Mouse (Mus musculus) myocyte (in vitro differentiated cells): ENCODE data around the gene Twsg1.

ENCODE experiments used
- E2F4 ChIP-seq: IDR thresholded peaks from one replicate; pipeline ENCODE4 v1.6.1; 2011; ENCODE audit warnings: mild to moderate bottlenecking, control low read depth, moderate library complexity; ENCODE audit not compliant: insufficient read depth
- MAX ChIP-seq: IDR thresholded peaks from one replicate; pipeline ENCODE4 v1.6.1; 2011; ENCODE audit warnings: low read depth, mild to moderate bottlenecking, control low read depth
- POLR2A ChIP-seq: IDR thresholded peaks from one replicate; pipeline ENCODE4 v1.6.1; 2011; ENCODE audit warnings: low read depth, mild to moderate bottlenecking, control low read depth, moderate library complexity; ENCODE audit not compliant: insufficient read length
- POLR2AphosphoS2 ChIP-seq: IDR thresholded peaks from one replicate; pipeline ENCODE4 v1.6.1; 2011; ENCODE audit warnings: low read depth, control low read depth; ENCODE audit not compliant: insufficient read length
- TCF12 ChIP-seq: IDR thresholded peaks from one replicate; pipeline ENCODE4 v1.6.1; 2011; ENCODE audit warnings: mild to moderate bottlenecking, control low read depth; ENCODE audit not compliant: poor library complexity, insufficient read depth, severe bottlenecking
- USF1 ChIP-seq: IDR thresholded peaks from one replicate; pipeline ENCODE4 v1.6.1; 2011; ENCODE audit warnings: low read depth, mild to moderate bottlenecking, control low read depth, moderate library complexity

GRCm38 (mm10) chr17:65873834-65874233 is 77.2 kb downstream of the Twsg1 start:
- no peak for TF ChIP-seq POLR2A
- TF ChIP-seq MAX = no peak
- no peak for TF ChIP-seq TCF12
- no peak for TF ChIP-seq POLR2AphosphoS2
- no peak for TF ChIP-seq E2F4
- TF ChIP-seq USF1 = no peak
